Mouse (Mus musculus) thymus, postnatal 4 days (tissue): Measurements from ENCODE around the gene Ucp3.

Experiments
- DNase-seq: peaks from one replicate; pipeline ENCODE4 v3.0.0; 2021

The Ucp3 gene

DNA sequence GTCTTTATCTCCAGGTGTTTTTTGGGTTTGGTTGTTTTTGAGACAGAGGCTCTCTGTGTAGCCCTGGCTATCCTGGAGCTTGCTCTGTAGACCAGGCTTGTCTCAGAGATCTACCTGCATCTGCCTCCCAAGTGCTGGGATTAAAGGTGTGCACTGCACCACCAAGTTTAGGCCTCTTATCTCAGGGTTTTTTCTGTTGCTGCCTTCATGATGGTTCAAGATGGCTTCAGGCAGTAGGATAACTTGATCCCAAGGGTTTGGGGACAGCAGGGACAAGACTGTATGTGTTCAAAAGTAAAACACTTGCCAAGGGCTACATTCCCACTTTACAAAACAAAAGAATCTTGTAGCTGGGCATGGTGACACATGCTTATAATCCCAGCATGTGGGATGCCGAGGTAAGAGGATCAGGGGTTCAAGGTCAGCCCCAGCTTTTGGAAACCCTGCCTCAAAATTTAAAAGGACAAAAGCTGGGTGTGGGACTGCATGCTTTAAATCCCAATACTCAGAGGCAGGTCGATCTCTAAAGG is 29.1 kb downstream of the Ucp3 start:
- DNase-seq: no peak

DNA sequence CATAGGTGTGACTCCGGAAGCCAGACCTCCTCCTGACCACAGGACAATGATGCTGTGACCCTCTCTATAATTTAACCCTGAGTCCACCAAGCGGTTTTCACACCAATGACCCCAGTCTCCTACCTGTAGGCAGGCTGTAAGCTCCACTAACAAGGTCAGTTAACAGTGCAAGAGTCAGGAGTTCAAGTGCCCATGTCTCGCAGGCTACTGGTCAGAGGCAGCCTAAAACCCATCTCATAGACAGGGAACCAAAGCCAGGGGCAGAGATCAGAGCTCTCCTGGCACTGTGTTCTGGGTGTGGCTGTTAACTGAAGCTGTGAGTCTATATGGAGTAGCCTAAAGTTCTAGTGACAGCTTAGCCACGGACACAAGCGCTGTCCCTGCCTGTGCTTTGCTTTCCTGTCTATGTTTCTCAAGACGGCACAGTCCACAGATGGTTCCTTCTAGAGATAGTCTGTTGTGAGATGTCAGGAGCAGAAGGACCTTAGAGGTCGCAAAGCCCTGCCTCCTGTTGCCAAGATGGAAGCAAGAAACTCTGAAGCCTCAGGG is 29.7 kb downstream of the Ucp3 start:
- peak; percentile 18 for DNase-seq

DNA sequence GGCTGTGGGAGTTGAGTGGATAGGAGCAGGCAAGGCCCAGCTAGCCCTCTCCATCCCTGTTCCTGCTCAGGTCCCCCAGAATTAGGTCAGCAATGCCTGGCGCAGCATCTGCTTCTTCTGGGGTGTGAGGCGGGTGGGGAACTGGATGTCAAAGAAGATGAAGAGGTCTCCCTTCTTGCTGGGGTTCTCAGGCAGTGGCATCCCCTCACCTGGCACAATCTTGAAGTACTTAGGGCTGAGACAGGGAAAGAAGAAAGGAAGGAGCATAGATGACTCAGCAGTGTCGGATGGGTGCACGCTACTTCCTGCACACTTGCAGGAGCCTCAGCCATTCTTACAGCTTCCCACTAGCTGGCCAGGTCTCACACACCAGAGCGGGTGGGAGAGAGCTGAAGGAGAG is 30.3 kb downstream of the Ucp3 start:
- peak; percentile 54 for DNase-seq

DNA sequence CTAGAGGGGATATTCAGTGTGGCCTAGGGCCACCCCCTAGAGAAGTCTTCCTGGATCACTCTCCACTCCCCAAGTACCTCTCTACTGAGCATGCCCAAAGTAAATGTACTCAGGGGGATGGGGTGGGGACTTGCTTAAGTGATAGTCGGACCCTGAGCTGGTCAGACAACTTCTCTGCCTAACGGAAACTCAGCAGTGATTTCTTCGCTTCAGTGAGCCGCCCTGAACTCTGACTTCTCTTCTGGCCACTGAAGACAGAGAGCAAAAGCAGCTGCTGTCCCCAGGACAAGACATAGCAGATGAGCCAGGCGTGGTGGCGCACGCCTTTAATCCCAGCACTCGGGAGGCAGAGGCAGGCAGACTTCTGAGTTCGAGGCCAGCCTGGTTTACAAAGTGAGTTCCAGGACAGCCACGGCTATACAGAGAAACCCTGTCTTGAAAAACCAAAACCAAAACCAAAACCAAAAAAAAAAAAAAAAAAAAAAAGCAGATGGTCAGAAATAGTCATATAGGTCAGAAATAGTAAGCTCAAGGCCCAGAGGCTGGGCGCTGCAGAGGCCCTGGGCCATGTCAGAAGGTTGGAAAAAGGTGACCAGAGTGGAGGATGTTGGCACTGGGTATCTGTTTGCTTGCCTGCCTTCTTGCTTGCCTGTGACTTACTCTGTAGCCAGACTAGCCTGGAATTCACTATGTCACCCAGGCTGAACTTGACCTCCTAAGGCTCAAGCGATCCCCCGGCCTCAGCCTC is 32.1 kb downstream of the Ucp3 start:
- DNase-seq: no peak

DNA sequence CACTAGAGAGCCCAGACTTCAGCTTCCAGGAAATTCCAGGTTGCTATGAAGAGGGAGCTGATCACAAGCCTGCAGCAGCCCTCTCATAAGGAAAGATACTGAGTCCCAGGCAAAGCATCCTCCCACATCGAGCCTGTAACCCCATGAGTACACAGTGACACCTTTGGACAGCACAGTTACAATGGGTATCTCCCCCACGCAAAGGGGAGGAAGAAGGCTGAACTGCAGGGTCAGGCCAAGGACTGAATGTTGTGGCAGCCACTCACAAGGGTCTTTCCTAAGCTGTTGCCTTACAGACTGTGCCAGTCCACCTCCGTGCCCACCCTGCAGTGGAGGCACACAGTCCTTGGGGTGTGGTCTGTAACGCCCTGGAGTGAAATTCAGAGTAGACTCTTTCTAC is 33.7 kb downstream of the Ucp3 start:
- DNase-seq: no peak

DNA sequence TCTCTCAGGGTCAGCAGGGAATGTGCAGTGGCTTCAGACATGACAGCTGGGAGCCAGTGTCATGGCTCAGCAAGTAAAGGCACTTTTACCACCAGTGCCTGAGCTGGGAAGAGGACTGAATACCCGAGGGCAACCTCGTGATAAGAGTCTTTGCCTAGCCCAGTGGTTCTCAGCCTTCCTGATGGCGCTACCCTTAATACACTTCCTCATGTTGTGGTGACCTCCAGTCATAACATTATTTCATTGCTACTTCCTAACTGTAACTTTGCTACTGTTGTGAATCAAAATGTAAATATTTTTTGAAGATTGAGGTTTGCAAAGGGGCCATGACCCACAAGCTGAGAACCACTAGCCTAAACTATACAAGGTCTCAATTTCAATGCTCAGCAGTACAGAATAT is 35.9 kb downstream of the Ucp3 start:
- no peak for DNase-seq

DNA sequence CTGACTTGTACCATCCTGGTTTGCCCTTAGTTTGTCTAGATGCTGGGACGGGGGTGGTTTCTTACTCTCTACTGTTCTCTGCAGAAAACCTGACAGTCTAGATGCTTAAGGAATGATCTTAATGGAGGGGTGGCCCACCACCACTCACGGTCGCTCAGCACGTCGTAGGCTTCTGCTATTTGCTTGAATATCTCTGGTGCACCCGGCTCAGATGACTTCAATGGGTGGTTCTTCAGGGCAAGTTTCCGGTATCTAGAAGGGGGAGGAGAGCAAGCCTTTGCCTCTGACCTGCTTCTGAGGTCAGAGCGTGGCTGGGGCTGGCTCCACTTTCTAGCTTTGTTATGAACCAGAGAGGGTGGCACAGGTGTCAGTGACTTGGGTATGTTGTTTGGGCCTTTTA is 38.8 kb downstream of the Ucp3 start:
- DNase-seq: no peak

DNA sequence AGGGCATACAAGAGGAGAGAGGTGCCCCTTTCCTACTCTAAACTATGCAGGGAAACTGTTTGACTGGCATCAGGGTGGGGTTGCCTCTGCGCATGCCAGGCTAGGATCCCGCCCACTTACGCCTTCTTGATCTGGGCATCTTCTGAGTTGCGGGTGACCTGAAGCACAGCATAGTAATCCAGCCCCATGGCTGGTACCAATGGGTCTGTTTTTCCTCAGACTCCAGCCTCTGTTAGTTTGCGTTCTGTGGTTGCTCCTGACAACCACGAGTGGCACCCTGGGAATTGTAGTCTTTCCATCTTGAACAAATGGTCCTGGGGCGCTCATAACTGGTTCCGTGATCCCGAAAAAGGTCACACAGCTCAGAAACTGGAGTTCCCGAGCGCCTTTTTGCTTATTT is 41.8 kb downstream of the Ucp3 start, which contains the start of gene Dnajb13:
TSS of gene Dnajb13 (minus strand) at position 388 of the 400 bp plus-strand sequence.
- DNase-seq: no peak

DNA sequence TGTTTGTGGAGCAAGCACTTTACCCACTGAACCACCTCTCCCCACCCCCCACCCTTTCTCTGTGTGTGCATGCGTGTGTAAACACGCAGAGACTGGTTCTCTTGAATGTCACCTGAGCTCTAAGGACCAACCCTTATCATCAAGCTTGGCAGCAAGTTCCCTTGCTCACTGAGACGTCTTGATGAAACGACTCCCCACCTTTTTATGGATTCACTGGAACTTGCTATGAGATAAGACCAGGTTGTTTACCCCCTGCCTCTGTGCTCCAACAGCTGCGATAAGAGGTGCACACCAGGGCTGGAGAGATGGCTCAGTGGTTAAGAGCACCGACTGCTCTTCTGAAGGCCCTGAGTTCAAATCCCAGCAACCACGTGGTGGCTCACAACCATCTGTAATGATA is 47.4 kb downstream of the Ucp3 start:
- no peak for DNase-seq

DNA sequence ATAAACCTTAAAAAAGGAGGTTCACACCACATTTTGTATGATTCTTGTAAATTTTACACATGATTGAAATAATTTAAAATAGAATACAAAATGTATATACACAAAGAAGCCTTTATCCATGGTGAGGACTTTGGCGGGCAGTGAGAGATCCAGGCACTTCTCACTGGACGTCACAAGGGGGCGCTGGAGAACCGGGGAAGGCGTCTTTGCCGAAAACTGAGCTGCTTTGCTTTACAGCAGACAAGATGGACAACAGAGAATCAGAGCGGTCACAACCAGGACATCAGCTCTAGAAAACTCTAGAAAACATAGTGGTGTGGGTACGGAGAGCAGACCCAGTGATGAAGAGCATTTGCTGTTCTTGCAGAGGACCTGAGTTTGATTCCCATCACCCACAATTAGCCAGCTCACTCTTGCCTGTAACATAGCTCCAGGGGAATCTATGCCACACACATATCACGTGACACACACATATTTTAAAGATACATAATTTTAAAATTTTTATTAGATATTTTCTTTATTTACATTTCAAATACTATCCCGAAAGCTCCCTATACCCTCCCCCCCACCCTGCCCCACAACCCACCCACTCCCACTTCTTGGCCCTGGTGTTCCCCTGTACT is 48.0 kb downstream of the Ucp3 start:
- peak; percentile 92 for DNase-seq

DNA sequence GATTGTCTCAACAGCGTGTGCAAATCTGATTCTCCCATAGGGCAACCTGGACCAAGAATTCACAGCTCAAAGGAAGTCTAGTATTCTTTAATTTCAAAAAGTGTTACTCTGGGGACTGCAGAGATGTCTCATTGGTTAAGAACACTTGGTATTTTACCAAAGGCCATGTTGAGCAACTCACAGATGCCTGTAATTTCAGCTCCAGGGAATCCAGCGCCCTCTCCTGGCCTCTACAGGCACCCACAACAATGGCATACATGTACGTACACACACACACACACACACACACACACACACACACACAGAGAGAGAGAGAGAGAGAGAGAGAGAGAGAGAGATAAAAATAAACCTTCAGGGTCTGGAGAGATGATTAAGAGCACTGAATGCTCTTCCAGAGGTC is 49.4 kb downstream of the Ucp3 start:
- no peak for DNase-seq

DNA sequence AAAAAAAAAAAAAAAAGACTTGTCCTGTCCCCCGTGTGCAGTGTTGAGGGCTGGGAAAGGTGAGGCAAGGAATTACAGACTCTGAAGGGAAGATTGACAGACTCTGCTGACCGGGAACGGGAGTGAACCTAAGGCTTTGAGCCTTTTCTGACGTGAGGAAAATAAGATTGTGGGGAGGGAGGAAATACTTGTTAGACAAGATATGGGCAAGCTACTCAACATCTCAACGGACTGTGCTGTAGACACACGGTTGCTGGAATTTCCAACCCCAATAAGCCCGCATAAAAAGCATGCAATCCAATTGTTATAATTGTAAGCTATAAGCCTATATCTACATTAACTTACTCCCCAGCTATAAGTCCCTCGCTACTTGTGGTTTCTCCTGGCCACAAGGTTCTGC is 51.9 kb downstream of the Ucp3 start:
- no peak for DNase-seq

DNA sequence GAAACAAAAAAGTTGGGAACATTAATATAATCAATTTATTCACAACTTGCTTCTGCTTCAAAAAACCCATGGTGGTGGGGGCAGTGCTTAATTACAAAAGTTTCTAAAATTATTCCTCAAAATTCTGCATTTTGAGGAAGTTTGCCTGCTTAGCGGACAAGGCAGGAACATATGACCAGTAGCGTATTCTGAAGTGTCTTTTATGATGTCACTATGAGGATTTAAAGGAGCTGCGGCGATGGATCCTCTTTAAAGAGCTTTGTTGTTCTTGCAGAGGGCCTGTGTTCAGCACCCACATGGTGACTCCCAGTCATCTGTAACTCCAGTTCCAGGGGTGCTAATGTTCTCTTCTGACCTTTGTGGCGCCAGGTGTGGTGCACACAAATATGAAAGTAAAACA is 58.0 kb downstream of the Ucp3 start:
- no peak for DNase-seq

DNA sequence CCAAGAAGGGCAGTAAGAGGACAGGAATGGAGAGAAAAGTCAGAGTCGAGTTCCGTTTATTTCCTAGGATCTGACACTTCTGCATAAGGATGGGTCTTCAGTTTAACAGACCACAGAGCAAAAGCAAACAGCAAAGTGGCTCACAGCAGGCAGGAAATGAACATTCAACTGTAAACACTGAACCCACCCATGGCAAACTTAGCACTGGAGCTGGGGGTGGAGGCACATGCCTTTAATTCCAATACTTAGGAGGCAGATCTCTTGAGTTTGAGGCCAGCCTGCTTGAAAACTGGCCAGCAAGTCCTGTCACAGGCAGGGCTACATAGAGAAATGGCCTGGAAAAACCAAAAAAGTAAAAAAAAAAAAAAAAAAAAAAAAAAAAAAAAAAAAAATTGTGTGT is 60.7 kb downstream of the Ucp3 start:
- DNase-seq: peak; percentile 11

DNA sequence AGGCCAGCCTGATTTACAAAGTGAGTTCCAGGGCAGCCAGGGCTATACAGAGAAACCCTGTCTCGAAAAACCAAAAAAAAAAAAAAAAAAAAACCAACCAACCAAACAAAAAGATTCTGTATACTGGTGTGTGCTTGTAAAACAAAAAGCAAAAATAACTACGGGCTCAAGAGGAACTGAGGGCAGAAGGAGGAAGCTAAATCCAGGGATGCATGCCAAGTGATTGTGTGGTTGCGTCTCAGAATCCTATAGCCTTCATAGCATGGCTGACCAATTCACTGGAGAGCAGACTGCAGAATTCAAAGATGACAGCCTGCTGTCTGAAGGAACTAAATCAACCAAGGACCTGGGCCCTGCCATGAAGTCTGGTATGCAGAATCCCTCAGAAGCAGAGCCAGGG is 61.4 kb downstream of the Ucp3 start:
- DNase-seq: no peak

DNA sequence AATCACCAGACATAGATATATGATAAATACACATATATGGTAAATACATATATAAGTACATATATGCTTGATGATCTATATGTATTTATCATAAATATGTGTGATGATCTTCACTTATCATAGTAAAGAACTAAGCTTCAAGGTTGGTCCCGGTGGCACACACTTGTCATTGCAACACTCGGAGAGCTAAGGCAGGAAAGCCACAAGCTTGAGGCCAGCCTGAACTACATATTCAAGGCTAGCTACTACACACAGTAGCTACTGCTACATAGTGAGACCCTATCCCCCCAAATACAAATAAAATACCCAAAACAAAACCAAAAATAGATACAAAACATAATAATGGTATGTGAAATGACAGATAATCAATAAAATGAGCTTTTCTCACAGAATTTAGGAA is 63.0 kb downstream of the Ucp3 start:
- DNase-seq: no peak
